Mouse (Mus musculus) liver, embryonic 14.5 days (tissue): ENCODE results near the gene Me1. TPM values are rescaled to one million over a fixed set of nuclear protein-coding genes. Genes with fewer than 3 reads are reported as not detected.

Experiments used
- ATAC-seq: fragments of 200-750 bp; cut with Nextera tagmentation; 2 replicates; pipeline ENCODE4 v1.8.0; 2017; ENCODE audit warnings: moderate number of reproducible peaks, mild to moderate bottlenecking, moderate library complexity; ENCODE audit not compliant: insufficient read depth
- DNase-seq, 3 experiments: peaks; one replicate each; pipeline ENCODE4 v3.0.0-alpha.2; 2012 to 2013; ENCODE audit warnings: low read depth in 3 of 3, low spot score in 3 of 3
- H3K27ac ChIP-seq: fragments of 300-500 bp; sonication (generic); 2 replicates; pipeline ENCODE4 v1.5.1; 2014; ENCODE audit warnings: moderate library complexity, mild to moderate bottlenecking, control low read depth, inconsistent platforms
- H3K27me3 ChIP-seq: fragments of 300-500 bp; sonication (generic); 2 replicates; pipeline ENCODE4 v1.6.1; 2014; ENCODE audit warnings: mild to moderate bottlenecking, low read length, moderate library complexity; ENCODE audit not compliant: control insufficient read depth, insufficient read depth
- H3K36me3 ChIP-seq: fragments of 300-500 bp; sonication (generic); replicated peaks from 2 replicates; pipeline ENCODE4 v1.6.1; 2014; ENCODE audit warnings: low read depth; ENCODE audit not compliant: control insufficient read depth, insufficient read depth
- H3K4me1 ChIP-seq, 2 experiments: fragments of 200-500 bp in 1 of 2; fragments of 300-500 bp in 1 of 2; sonication (generic) in 1 of 2; replicated peaks; 2 replicates each; pipeline ENCODE4 v1.6.1; 2012 to 2014; ENCODE audit warnings: antibody characterized with exemption in 1 of 2, inconsistent platforms in 1 of 2, low read length in 1 of 2; ENCODE audit not compliant: control insufficient read depth in 2 of 2, insufficient read depth in 2 of 2
- H3K4me2 ChIP-seq: fragments of 300-500 bp; sonication (generic); 2 replicates; pipeline ENCODE4 v1.6.1; 2014; ENCODE audit warnings: low read depth, mild to moderate bottlenecking, control low read depth, moderate library complexity
- H3K4me3 ChIP-seq, 2 experiments: fragments of 200-500 bp in 1 of 2; fragments of 300-500 bp in 1 of 2; sonication (generic) in 1 of 2; 2 replicates each; pipeline ENCODE4 v1.5.1; 2012 to 2014; ENCODE audit warnings: low read depth in 2 of 2, low read length in 2 of 2, mild to moderate bottlenecking in 2 of 2, control low read depth in 1 of 2, inconsistent platforms in 1 of 2, moderate library complexity in 1 of 2; ENCODE audit not compliant: insufficient read depth in 1 of 2
- H3K9ac ChIP-seq: fragments of 300-500 bp; sonication (generic); replicated peaks from 2 replicates; pipeline ENCODE4 v1.6.1; 2014; ENCODE audit warnings: mild to moderate bottlenecking, control low read depth, moderate library complexity
- H3K9me3 ChIP-seq: fragments of 300-500 bp; sonication (generic); 2 replicates; pipeline ENCODE4 v1.6.1; 2016; ENCODE audit warnings: low read length, mixed read lengths; ENCODE audit not compliant: control insufficient read depth
- CTCF ChIP-seq: IDR thresholded peaks from 2 replicates; pipeline ENCODE4 v1.5.1; 2016; ENCODE audit warnings: antibody characterized with exemption, low read depth, control low read depth
- EP300 ChIP-seq: IDR thresholded peaks from 2 replicates; pipeline ENCODE4 v1.6.1; 2016; ENCODE audit warnings: antibody characterized with exemption, low read depth
- WGBS: fragments of 180-500 bp; shearing (Covaris S2); extraction: QIAGEN DNeasy Blood & Tissue Kit; methylation state at CpG from one replicate; pipeline ENCODE4 v1.1.7; 2014; ENCODE audit not compliant: insufficient replicate concordance; 5-methylcytosine and 5-hydroxymethylcytosine counted together
- polyA plus RNA-seq, 2 experiments: library from polyadenylated mRNA; depleted of rRNA in 1 of 2; stranded (reverse) in 1 of 2; unstranded in 1 of 2; fragments of >200 nt; fragmentation: Nextera tagmentation in 1 of 2; extraction: Ambion mirVana in 1 of 2; gene quantifications; 2 replicates each; pipeline versions ENCODE4 v1.2.1 to v1.2.3; 2012 to 2014

Gene Me1
- polyA plus RNA-seq, 2 experiments: 1.8 to 3.6 TPM

DNA sequence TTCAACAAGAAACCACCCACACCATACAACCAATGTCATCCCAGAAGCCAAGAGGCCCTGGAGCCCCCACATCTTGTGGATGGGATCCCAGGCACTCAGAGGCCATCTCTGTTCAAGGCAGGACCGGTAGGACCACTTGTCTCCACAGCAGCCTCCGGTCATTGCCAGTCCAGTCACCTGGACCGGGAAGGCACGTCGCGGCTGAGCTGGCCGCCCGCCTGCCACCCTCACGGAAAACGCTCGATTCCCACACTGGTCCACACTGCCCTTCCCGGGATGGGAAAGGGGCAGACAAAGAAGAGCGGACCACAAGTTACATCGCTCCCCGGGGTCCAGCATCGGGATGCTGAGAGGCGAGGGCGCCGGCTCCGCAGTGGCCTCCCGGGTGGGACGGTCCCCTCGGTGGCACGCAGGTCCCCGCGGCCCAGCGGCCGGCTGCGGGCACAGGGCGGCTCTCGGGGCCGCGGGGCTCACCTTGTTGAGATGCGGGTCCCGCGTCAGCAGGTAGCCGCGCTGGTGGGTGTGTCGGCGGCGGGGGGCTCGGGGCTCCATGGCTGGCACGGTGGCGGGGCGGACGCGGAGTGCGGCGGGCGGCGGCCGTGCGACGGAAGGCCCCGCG lies 445 bp downstream of the Me1 start:
- DNase-seq (no peak), ATAC-seq (peak; percentile 22)
- peak overlapping the region; percentile 90 for H3K4me2 ChIP-seq
- H3K4me1 ChIP-seq: 0 out of 4 replicates have a peak, but pooled peaks cover 0 to 2% of the 10 kb centered on the region in 2 experiments
- no peaks in the 10 kb centered on the region for H3K36me3 ChIP-seq
- H3K27me3 ChIP-seq: peaks cover 4% of the 10 kb centered on the region; the same call in 1 of the 2 replicates
- H3K4me3 ChIP-seq: peak overlapping the region; percentile 36 to 59
- H3K9ac ChIP-seq: peak overlapping the region; percentile 38
- no peak overlapping the region for H3K27ac ChIP-seq
- TF ChIP-seq EP300 (no peak), CTCF (no peak)
- WGBS: 3% methylated on average over 43 of the region's 56 CpGs
- H3K9me3 ChIP-seq: no peaks in the 10 kb centered on the region

DNA sequence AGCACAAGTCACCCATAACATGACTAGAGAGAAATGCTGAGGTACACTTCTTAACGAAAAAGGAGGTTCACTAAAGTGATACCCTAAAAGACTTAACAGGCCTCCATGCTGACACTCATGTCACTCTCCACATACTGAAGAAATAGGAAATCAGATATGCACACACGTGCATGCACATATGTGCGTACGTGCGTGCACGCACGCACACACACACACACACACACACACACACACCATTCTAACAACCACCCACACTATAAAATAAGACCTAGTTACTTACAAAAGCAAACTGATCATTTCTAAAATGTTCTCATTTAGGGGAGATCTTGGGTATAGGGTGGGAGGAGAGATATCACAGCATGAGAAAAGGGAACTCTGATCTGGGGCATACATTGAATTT lies 1.1 kb downstream of the Me1 start:
- Histone ChIP-seq H3K4me3 (no peak overlapping the region), H3K4me2 (peak overlapping the region; percentile 90)
- ATAC-seq: no peak

GRCm38 (mm10) chr9:86693935-86694334 lies 1.8 kb downstream of the Me1 start:
- H3K4me2 ChIP-seq: no peak overlapping the region
- ATAC-seq (no peak), DNase-seq (no peak)
- H3K27ac ChIP-seq: no peak overlapping the region
- no peak overlapping the region for H3K9ac ChIP-seq
- H3K36me3 ChIP-seq: no peaks in the 10 kb centered on the region
- H3K4me3 ChIP-seq: no peak overlapping the region
- H3K4me1 ChIP-seq: 0 out of 4 replicates have a peak, but pooled peaks cover 0 to 2% of the 10 kb centered on the region in 2 experiments
- no peaks in the 10 kb centered on the region for H3K9me3 ChIP-seq
- TF ChIP-seq EP300 (no peak), CTCF (no peak)
- WGBS: 62% methylated on average over 6 of the region's 6 CpGs
- peaks cover 4% of the 10 kb centered on the region; the same call in 1 of the 2 replicates for H3K27me3 ChIP-seq

More for the DNA sequence above, 1.1 kb downstream of the Me1 start:
- 0 out of 4 replicates have a peak, but pooled peaks cover 0 to 2% of the 10 kb centered on the region in 2 experiments for H3K4me1 ChIP-seq
- H3K36me3 ChIP-seq: no peaks in the 10 kb centered on the region
- H3K27me3 ChIP-seq: peaks cover 4% of the 10 kb centered on the region; the same call in 1 of the 2 replicates
- no peaks in the 10 kb centered on the region for H3K9me3 ChIP-seq
- 83% methylated on average over 7 of the region's 7 CpGs for WGBS
- no peak overlapping the region for H3K27ac ChIP-seq
- no peak for DNase-seq
- H3K9ac ChIP-seq: no peak overlapping the region
- no peak for TF ChIP-seq CTCF
- no peak for TF ChIP-seq EP300

DNA sequence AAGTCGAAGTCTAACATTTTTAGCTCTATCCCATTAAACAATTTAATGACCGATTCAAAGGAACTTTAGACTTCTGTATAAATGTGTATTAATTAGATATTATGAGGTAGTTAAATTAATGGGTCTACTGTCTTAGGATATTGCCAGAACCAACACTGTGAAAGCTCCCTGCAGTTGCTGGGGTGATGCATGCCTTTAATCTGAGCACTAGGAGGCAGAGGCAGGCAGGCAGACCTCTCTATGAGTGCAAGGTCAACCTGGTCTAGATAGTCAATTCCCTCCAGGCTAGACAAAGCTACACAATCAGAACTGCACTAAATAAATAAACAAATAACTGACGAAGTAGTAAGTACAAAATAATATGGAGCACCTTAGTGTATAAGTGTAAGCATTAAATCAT lies 3.1 kb downstream of the Me1 start:
- H3K27me3 ChIP-seq: peaks cover 4% of the 10 kb centered on the region; the same call in 1 of the 2 replicates
- no peaks in the 10 kb centered on the region for H3K9me3 ChIP-seq
- ATAC-seq (no peak), DNase-seq (no peak)
- WGBS: 58% methylated on average over 3 of the region's 3 CpGs
- no peak overlapping the region for H3K4me2 ChIP-seq
- 0 out of 4 replicates have a peak, but pooled peaks cover 0 to 2% of the 10 kb centered on the region in 2 experiments for H3K4me1 ChIP-seq
- no peak overlapping the region for H3K4me3 ChIP-seq
- TF ChIP-seq CTCF: peak; percentile 9; the same call in 1 of the 2 replicates
- TF ChIP-seq EP300: no peak
- no peaks in the 10 kb centered on the region for H3K36me3 ChIP-seq
- H3K9ac ChIP-seq: no peak overlapping the region
- no peak overlapping the region for H3K27ac ChIP-seq

DNA sequence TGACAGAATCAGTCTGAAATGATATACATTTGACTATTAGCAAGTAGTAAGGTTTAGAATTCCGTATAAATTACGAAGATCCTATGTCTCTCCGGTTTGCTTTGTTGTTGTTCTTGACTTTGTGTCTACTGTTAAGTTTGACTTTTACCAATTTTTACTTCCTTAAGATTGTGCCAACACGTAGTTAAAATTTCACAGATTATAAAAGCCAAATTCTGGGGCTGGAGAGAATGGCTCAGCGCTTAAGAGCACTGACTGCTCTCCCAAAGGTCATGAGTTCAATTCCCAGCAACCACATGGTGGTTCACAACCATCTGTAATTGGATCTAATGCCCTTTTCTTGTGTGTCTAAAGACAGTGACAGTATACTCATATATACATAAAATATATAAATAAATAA lies 3.5 kb downstream of the Me1 start:
- H3K9ac ChIP-seq: no peak overlapping the region
- no peak overlapping the region for H3K4me3 ChIP-seq
- no peak for ATAC-seq
- no peaks in the 10 kb centered on the region for H3K9me3 ChIP-seq
- H3K27ac ChIP-seq: no peak overlapping the region
- 81% methylated on average over 5 of the region's 5 CpGs for WGBS
- no peak for DNase-seq
- peaks cover 4% of the 10 kb centered on the region; the same call in 1 of the 2 replicates for H3K27me3 ChIP-seq
- no peak overlapping the region for H3K4me2 ChIP-seq
- no peak for TF ChIP-seq CTCF
- no peak for TF ChIP-seq EP300
- 0 out of 4 replicates have a peak, but pooled peaks cover 0 to 2% of the 10 kb centered on the region in 2 experiments for H3K4me1 ChIP-seq
- no peaks in the 10 kb centered on the region for H3K36me3 ChIP-seq
